10 mouse cellular contexts compared by ENCODE assay signal in genomic region chr4:41682789-41683188, GRCm38 (mm10). TPM values are rescaled to one million over a fixed set of nuclear protein-coding genes. Genes with fewer than 3 reads are reported as not detected.
DNase-seq lines count a peak whose midpoint lies in the region; ATAC-seq and TF ChIP-seq lines count a peak whose summit lies in the region.
"Had no signal": no experiment of that assay in that cellular context is flagged by ENCODE, and none has a peak within 500 bp of the region (broad histone marks: within the 10 kb centered on the region; RNA-seq: fewer than 3 reads in every experiment).

No protein-coding gene starts in this region.

- H3K9me3 ChIP-seq in lung, embryonic 14.5 days (ENCODE audit: low read depth, low read length), result no peaks in the 10 kb centered on the region
- no peaks in the 10 kb centered on the region for H3K9me3 ChIP-seq in intestine, embryonic 15.5 days

- peak overlapping the region; percentile 48 for H3K27ac ChIP-seq in cerebellum, adult 2 months (ENCODE audit: insufficient read depth, low read length)
- H3K27ac ChIP-seq in lung, embryonic 14.5 days (ENCODE audit: low read depth), result peak overlapping the region; percentile 76; the same call in 1 of the 2 replicates
- H3K27ac ChIP-seq in intestine, embryonic 15.5 days, result 0 out of 2 replicates have a peak overlapping the region, but pooled peaks have one; percentile 37
- 0 out of 2 replicates have a peak overlapping the region, but pooled peaks have one; percentile 70 for H3K27ac ChIP-seq in olfactory bulb, adult 2 months (ENCODE audit: insufficient read depth, low read depth, low read length)

- DNase-seq in cerebellum, adult 2 months, result no peak
- no peak for DNase-seq in cerebellum, adult 11-12 months
- no peak for DNase-seq in lung, embryonic 14.5 days
- no peak for DNase-seq in lung, adult 2 months
- DNase-seq in embryo, embryonic 10 days (ENCODE audit: low spot score), result no peak
- DNase-seq in ovary, postnatal 10 days (ENCODE audit: low spot score), result no peak
- DNase-seq: adrenal gland, postnatal 25 days; layer of hippocampus, postnatal 36 days had no signal

- TF ChIP-seq CTCF in cerebellum, adult 2 months (IDR thresholded peaks at IDR 0.05; ENCODE audit: borderline replicate concordance, insufficient read depth, low read depth, low read length), result no peak
- TF ChIP-seq CTCF in lung, embryonic 14.5 days (IDR thresholded peaks at IDR 0.05; ENCODE audit: low read depth), result no peak
- TF ChIP-seq CTCF in lung, adult 2 months (IDR thresholded peaks at IDR 0.05; ENCODE audit: insufficient read depth, low read length), result no peak
- no peak for TF ChIP-seq CTCF in olfactory bulb, adult 2 months (IDR thresholded peaks at IDR 0.05; ENCODE audit: insufficient read depth, low read depth, low read length)

- ATAC-seq in lung, embryonic 14.5 days (ENCODE audit: insufficient read depth), result no peak
- no peak for ATAC-seq in intestine, embryonic 15.5 days

- peaks cover 44% of the 10 kb centered on the region for H3K4me1 ChIP-seq in cerebellum, adult 2 months (ENCODE audit: control insufficient read depth, insufficient read depth, low read length)
- H3K4me1 ChIP-seq in lung, embryonic 14.5 days (ENCODE audit: insufficient read depth), result peaks cover 29% of the 10 kb centered on the region
- no peaks in the 10 kb centered on the region for H3K4me1 ChIP-seq in lung, adult 2 months (ENCODE audit: control insufficient read depth, insufficient read depth, low read length)
- H3K4me1 ChIP-seq in intestine, embryonic 15.5 days (replicated peaks), result peaks cover 32% of the 10 kb centered on the region; the same call in 1 of the 2 replicates
- H3K4me1 ChIP-seq in olfactory bulb, adult 2 months (ENCODE audit: control insufficient read depth, insufficient read depth, low read length), result peaks cover 36% of the 10 kb centered on the region

- no peak overlapping the region for H3K9ac ChIP-seq in lung, embryonic 14.5 days
- H3K9ac ChIP-seq in intestine, embryonic 15.5 days, result no peak overlapping the region; the same call in 1 of the 2 replicates

- H3K27me3 ChIP-seq in cerebellum, adult 2 months (ENCODE audit: control insufficient read depth, insufficient read depth, low read length), result no peaks in the 10 kb centered on the region
- H3K27me3 ChIP-seq in lung, embryonic 14.5 days (ENCODE audit: insufficient read depth, low read length), result peaks cover 2% of the 10 kb centered on the region; the same call in 1 of the 2 replicates
- H3K27me3 ChIP-seq in intestine, embryonic 15.5 days (replicated peaks), result 0 out of 2 replicates have a peak, but pooled peaks cover 5% of the 10 kb centered on the region

- H3K4me3 ChIP-seq in cerebellum, adult 2 months (replicated peaks; ENCODE audit: insufficient read depth, low read depth, low read length), result peak overlapping the region; percentile 22
- H3K4me3 ChIP-seq in lung, embryonic 14.5 days (ENCODE audit: low read depth, low read length), result no peak overlapping the region
- no peak overlapping the region for H3K4me3 ChIP-seq in lung, adult 2 months (replicated peaks; ENCODE audit: extremely low read depth, low read depth, low read length)
- no peak overlapping the region for H3K4me3 ChIP-seq in intestine, embryonic 15.5 days (replicated peaks)
- no peak overlapping the region for H3K4me3 ChIP-seq in olfactory bulb, adult 2 months (ENCODE audit: insufficient read depth, low read depth, low read length)

- WGBS in cerebellum, adult 2 months, result 28% methylated on average over 6 of the region's 6 CpGs
- WGBS in lung, embryonic 14.5 days, result 18% methylated on average over 6 of the region's 6 CpGs
- WGBS in lung, adult 2 months, result 47% methylated on average over 6 of the region's 6 CpGs
- 27% methylated on average over 6 of the region's 6 CpGs for whole genome bisulfite sequencing in intestine, embryonic 15.5 days
- 54% methylated on average over 6 of the region's 6 CpGs for WGBS in olfactory bulb, adult 2 months

- H3K4me2 ChIP-seq in lung, embryonic 14.5 days, result peak overlapping the region; percentile 38
- peak overlapping the region; percentile 3 for H3K4me2 ChIP-seq in intestine, embryonic 15.5 days (replicated peaks)

- 0 out of 2 replicates have a peak, but pooled peaks cover 2% of the 10 kb centered on the region for H3K36me3 ChIP-seq in lung, embryonic 14.5 days (ENCODE audit: insufficient read depth)
- H3K36me3 ChIP-seq in intestine, embryonic 15.5 days, result no peaks in the 10 kb centered on the region

- no peak for TF ChIP-seq POLR2A in cerebellum, adult 2 months (IDR thresholded peaks at IDR 0.05; ENCODE audit: borderline replicate concordance, insufficient read depth, low read length)
- no peak for TF ChIP-seq POLR2A in lung, adult 2 months (IDR thresholded peaks at IDR 0.05; ENCODE audit: borderline replicate concordance, extremely low read depth, low read depth, low read length)
- TF ChIP-seq POLR2A in olfactory bulb, adult 2 months (IDR thresholded peaks at IDR 0.05; ENCODE audit: insufficient read depth, low read depth, low read length), result no peak

RNA-seq across cellular contexts. Expression of gene Cntfr, which starts 14.1 kb away (rescaled TPM):
- polyA plus RNA-seq in cerebellum, adult 2 months (2012; rRNA removed), result 101 and 105 TPM in 2 replicates
- polyA plus RNA-seq in lung, embryonic 14.5 days (2014; fragmentation: Nextera tagmentation; extraction: Ambion mirVana), result 8.2 and 9.6 TPM in 2 replicates
- polyA plus RNA-seq in lung, adult 2 months (2012; rRNA removed), result 10.5 and 14.0 TPM in 2 replicates
- polyA plus RNA-seq in intestine, embryonic 15.5 days (2015; fragmentation: Nextera tagmentation; extraction: Ambion mirVana), result 5.1 and 6.4 TPM in 2 replicates
- not detected in 2 replicates for polyA plus RNA-seq in olfactory bulb, adult 2 months (2012; ENCODE audit: insufficient read depth, insufficient read length, low replicate concordance, missing spikeins)

RNA-seq across cellular contexts. Expression of gene Il11ra1, which starts 17.0 kb away (rescaled TPM):
- polyA plus RNA-seq in cerebellum, adult 2 months (2012; rRNA removed), result 64.9 and 69.7 TPM in 2 replicates
- polyA plus RNA-seq in lung, embryonic 14.5 days (2014; fragmentation: Nextera tagmentation; extraction: Ambion mirVana), result 111 and 129 TPM in 2 replicates
- polyA plus RNA-seq in lung, adult 2 months (2012; rRNA removed), result 107 and 109 TPM in 2 replicates
- polyA plus RNA-seq in intestine, embryonic 15.5 days (2015; fragmentation: Nextera tagmentation; extraction: Ambion mirVana), result 127 and 129 TPM in 2 replicates
- not detected in 2 replicates for polyA plus RNA-seq in olfactory bulb, adult 2 months (2012; ENCODE audit: insufficient read depth, insufficient read length, low replicate concordance, missing spikeins)

RNA-seq across cellular contexts. Expression of gene Rpp25l, which starts 30.5 kb away (rescaled TPM):
- polyA plus RNA-seq in cerebellum, adult 2 months (2012; rRNA removed), result 43.3 and 44.7 TPM in 2 replicates
- 87.1 and 90.3 TPM in 2 replicates for polyA plus RNA-seq in lung, embryonic 14.5 days (2014; fragmentation: Nextera tagmentation; extraction: Ambion mirVana)
- polyA plus RNA-seq in lung, adult 2 months (2012; rRNA removed), result 42.8 and 44.3 TPM in 2 replicates
- polyA plus RNA-seq in intestine, embryonic 15.5 days (2015; fragmentation: Nextera tagmentation; extraction: Ambion mirVana), result 58.8 and 65.0 TPM in 2 replicates
- not detected in 2 replicates for polyA plus RNA-seq in olfactory bulb, adult 2 months (2012; ENCODE audit: insufficient read depth, insufficient read length, low replicate concordance, missing spikeins)

RNA-seq across cellular contexts. Expression of gene Dctn3, which starts 40.2 kb away (rescaled TPM):
- 162 and 167 TPM in 2 replicates for polyA plus RNA-seq in cerebellum, adult 2 months (2012; rRNA removed)
- 103 and 106 TPM in 2 replicates for polyA plus RNA-seq in lung, embryonic 14.5 days (2014; fragmentation: Nextera tagmentation; extraction: Ambion mirVana)
- 44.3 and 45.0 TPM in 2 replicates for polyA plus RNA-seq in lung, adult 2 months (2012; rRNA removed)
- 122 and 131 TPM in 2 replicates for polyA plus RNA-seq in intestine, embryonic 15.5 days (2015; fragmentation: Nextera tagmentation; extraction: Ambion mirVana)
- polyA plus RNA-seq in olfactory bulb, adult 2 months (2012; ENCODE audit: insufficient read depth, insufficient read length, low replicate concordance, missing spikeins), result not detected in 2 replicates

RNA-seq across cellular contexts. Expression of gene Enho, which starts 42.7 kb away (rescaled TPM):
- 168 and 174 TPM in 2 replicates for polyA plus RNA-seq in cerebellum, adult 2 months (2012; rRNA removed)
- 11.5 and 15.4 TPM in 2 replicates for polyA plus RNA-seq in lung, embryonic 14.5 days (2014; fragmentation: Nextera tagmentation; extraction: Ambion mirVana)
- 36.4 and 48.9 TPM in 2 replicates for polyA plus RNA-seq in lung, adult 2 months (2012; rRNA removed)
- 10.8 and 11.2 TPM in 2 replicates for polyA plus RNA-seq in intestine, embryonic 15.5 days (2015; fragmentation: Nextera tagmentation; extraction: Ambion mirVana)
- polyA plus RNA-seq in olfactory bulb, adult 2 months (2012; ENCODE audit: insufficient read depth, insufficient read length, low replicate concordance, missing spikeins), result not detected in 2 replicates

Comparison
In these comparisons a context has a peak if more than half of its experiments do, and no peak if none do; other contexts are left out.
1. RNA of gene Il11ra1, which starts 17.0 kb away (polyA plus RNA-seq): 111 to 129 TPM in lung, embryonic 14.5 days, 127 to 129 TPM in intestine, embryonic 15.5 days, 107 to 109 TPM in lung, adult 2 months and 64.9 to 69.7 TPM in cerebellum, adult 2 months; not detected in olfactory bulb, adult 2 months; every median in the first group is over 10 times any median in the second.
2. RNA of gene Rpp25l, which starts 30.5 kb away (polyA plus RNA-seq): 87.1 to 90.3 TPM in lung, embryonic 14.5 days, 58.8 to 65.0 TPM in intestine, embryonic 15.5 days, 43.3 to 44.7 TPM in cerebellum, adult 2 months and 42.8 to 44.3 TPM in lung, adult 2 months; not detected in olfactory bulb, adult 2 months; every median in the first group is over 10 times any median in the second.
3. Peak in every context shown above with its lines, with median percentiles within 50 percentile points of each other: H3K27ac ChIP-seq.